Mouse (Mus musculus) urinary bladder, postnatal 4 days (tissue): Measurements from ENCODE around the gene Traf3ip3.
A peak's percentile ranks its signal among the peaks of the same experiment; 100 is the strongest.

ENCODE experiments used
- DNase-seq, 2 experiments: peaks; one replicate each; pipeline ENCODE4 v3.0.0; 2021 to 2022; ENCODE audit warnings: low spot score in 2 of 2

Traf3ip3 gene

DNA sequence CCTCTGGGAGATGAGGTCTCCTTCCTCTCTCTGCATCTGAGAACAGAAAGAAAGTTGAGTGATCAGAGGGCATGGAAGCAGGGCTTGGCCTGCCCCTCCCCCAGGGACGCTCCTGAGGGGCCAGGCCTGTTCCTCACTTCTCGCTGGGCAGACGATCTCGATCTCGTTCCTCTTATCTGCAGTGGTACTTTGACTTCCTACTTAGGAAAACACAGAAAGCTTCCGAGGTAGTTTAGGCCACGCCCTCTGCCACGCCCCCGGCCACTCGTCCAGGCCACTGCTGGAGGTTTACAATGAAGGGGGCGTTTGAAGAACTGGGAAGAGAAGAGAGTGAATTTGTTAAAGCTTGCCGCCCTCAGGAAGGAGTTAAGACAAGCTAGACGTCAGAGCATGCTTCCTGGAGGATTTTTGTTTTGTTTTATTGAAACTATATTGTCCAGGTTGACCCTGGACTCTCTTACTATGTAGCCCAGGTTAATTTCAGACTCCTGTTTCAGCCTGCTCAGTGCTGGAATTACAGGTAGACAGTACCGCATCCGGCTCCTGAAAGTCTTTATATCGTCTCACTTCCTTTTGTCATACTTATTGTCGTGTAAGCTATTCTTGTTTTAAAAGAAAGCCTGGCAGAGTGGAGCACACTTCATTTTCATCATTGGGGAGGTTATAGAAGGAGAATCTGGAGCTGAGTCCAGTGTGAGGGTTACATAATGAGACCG lies 41.0 kb downstream of the Traf3ip3 start:
- DNase-seq: peak in 1 of 2 experiments; percentile 44

DNA sequence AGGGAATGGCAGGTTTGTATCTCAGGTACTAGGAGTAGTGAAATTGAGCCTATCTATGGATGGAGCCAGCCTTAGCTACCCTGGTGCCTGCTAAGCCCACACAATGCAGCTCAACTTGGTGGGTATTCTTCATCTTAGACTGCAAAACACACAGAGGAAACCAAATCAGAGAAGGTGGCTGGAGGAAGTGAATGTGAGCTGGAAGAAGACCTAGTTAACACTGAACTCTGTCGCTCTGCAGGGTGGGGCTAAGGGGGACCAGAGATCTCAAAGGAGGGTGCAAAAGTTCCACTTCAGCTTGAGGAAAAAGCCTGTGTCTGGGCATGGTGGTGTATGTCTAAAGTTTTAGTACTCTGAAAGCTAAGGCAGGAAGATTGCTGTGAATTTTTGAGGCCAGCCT lies 41.9 kb downstream of the Traf3ip3 start:
- no peak for DNase-seq

DNA sequence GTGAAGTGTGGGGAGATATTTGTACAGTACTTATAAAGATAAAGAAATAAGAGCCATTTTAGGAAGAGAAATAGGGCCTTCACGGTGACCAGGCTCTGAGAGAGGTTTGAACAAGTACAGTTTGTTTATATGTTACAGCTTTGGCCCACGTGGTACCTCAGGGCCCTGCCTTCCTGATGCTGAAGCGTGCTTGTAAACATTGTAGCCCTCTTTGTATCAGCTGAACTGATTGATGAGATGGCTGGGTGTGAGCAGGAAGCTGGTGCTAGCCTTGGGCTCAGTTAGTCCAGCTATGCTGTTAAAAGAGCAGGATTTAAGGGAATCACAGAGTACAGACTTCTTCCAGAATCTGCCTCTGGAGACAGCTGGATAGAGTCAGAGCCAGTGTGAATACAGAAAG lies 42.3 kb downstream of the Traf3ip3 start:
- DNase-seq: no peak

DNA sequence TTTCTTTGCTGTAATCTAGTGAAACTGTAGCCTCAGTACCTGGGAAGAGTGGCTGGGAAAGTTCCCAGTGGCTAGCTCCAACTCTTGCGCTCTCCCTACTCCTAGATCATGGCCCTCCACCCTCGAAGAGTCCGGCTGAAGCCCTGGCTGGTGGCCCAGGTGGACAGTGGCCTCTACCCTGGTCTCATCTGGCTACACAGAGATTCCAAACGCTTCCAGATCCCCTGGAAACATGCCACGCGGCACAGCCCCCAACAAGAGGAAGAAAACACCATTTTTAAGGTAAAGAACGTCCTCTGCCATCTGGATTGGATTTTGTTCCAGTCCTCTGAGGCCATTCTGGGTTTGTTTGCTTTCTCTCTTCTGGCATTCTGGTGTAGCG lies 44.4 kb downstream of the Traf3ip3 start:
- DNase-seq: no peak

DNA sequence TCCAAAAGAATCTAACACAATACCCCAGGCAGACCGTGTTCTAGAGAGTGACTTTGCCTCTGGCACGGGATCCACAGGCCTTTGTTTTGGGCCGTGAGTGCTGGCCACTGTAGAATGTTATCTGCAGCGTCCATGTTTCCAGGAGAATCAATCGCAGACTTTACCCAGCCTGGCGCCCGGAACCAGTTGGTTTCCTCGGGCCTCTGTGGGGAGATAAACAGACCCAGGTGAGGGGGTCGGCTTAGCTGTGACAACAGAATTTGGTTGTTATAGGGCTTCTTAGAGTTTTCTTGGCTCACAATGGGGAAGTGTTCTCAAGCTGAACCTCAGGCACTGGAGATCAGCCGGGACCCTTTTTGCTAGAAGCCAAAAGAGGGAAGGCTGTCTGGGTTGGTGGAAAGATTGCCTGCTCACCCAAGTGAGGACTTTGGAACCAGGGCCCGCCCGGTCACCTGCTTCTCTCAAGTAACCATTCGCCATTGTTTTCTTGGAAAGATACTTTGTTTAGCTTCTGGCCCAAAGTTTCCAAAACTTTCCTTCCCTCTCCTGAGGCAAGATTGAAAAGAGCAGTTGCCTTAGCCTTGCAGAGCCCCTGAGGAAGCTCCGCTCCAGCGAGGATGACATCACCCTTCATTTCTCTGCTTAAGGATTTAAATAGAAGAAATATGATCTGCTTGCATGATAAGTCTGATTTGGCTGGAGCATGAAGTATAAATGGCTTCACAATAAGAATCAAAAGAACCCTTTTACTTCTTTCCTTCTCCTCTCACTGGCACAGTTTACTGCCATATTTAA lies 45.0 kb downstream of the Traf3ip3 start:
- no peak for DNase-seq

DNA sequence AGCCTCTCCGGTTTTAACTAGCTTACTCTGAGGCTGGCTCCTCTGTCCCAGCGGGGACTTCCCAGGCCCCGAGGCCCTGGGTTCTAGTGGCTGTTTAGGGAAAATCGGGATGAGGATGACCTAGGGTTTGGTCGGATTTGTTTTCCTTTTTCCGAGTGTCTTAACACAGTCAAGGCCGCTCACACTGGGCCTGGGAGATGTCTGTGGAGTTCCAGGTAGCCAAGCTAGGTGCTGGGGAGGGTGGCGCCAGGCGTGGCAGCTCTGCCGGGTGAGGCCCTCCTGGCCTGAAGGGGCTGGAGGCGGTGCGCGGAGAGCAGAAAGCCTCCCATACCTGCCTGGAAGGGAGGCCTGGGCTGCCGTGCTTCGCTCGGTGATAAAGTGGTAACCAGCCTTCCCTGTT lies 47.9 kb downstream of the Traf3ip3 start:
- no peak for DNase-seq

DNA sequence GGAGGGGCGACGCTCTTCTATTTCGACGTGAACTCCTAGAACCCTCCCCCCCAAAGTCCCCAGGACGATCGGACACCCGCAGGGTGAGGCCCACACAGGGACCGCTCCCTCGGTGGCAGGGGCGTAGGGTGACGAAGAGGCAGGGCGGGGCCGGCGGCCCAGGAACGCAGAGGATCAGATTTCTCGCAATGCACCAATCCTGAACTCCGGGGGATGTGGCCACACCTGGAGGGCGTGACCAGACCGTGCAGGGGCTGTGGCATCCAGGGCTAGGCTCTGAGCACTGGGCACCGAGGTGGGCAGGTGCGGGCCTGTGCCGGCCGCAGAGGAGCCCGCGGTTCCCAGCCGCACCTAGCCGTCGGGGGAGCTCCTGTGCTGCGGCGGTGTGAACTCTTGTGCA lies 48.6 kb downstream of the Traf3ip3 start, which contains the start of gene Irf6:
Gene Irf6, plus strand, starts transcription at position 240 of the 400 bp plus-strand sequence.
- DNase-seq: peak; percentile 69 to 74

DNA sequence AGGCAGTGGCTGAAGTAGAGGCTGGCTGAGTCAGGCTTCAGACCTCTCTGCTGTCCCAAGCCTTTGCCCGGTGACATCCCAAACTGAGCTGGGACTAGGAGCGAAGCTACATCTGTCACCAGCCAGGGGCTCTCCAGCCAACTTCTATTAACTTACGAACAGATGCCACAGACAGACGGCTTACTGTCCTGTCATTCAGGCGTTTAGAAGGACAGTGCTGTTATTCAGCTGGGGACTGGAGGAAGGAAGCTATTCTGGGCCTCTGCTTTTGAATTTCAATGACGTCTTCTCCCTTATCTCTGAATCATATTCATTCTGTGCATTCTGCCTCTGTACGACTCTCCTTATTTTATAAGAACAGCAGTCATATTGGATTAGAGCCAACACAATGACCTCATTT lies 50.4 kb downstream of the Traf3ip3 start:
- no peak for DNase-seq

DNA sequence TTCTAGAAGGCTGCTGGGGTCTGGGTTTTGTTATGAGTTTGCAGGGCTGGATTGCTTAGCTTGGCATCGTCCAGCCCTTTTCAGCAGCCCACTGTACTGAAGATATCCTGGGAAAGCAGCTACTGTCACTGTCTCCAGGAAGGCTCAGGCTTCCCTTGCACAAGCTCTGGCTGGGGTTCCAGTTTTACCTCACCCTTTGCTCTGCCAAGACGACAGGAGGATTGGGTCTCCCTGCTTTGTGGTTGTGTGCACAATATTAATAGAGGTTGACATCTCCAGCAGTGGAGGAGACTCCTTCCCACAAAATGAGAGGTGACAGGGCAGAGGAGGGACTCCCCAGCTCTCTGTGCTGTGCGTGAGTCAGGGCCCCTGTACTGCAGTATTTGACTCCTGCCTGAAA lies 52.3 kb downstream of the Traf3ip3 start:
- no peak for DNase-seq

DNA sequence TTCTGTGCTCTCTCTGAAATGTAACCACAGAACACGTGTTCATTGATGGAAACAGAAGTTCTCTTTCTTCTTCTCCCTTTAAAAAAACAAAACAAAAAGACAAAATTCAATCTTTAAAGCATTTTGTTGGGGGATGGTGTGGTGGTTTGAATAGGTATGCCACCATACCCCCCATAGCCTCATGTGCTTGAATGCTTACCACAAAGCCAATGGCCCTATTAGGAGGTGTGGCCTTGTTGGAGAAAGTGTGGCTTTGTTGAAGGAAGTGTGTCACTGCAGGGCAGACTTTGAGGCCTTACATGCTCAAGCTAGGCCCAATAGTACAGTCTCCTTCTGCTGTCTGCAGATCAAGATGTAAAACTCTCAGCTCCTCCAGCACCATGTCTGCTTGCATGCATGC lies 55.1 kb downstream of the Traf3ip3 start:
- no peak for DNase-seq

DNA sequence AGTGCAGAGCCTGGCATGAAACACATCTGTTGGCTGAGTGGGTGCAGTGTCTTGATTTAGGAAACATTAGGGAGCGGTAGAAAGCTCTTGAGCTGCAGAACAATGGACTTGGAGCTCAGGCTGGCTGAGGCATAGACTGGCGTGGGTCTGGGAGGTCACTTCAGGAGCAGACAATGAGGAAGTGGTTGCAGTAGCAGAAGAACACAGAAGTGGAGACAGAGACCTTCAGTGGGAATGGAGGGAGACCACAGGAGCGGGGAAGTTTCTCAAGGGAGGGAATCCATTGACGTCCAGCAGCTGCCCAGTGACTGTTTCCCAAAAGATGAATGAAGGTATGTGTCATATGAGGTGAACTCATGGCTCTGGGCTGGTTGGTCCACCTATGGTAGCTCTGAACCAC lies 56.4 kb downstream of the Traf3ip3 start:
- no peak for DNase-seq

DNA sequence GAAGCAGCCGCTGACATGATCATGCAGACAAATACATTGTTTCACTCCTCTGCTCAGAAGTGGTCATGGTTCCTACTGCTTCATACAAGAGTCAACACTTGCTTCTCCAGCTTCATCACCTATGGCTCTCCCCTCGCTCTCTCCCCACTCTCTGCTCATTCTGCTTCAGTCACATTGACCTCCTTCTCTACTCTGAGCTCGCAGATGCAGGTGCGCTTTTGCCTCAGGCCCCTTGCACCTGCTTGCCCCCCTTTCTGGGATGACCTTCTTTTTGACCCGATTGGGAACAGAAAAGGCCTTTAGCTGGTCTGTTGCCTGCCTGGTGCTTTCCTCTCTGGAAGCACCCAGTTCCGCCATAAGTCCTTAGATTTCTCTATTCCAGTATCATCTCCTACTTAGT lies 57.0 kb downstream of the Traf3ip3 start:
- DNase-seq: no peak

DNA sequence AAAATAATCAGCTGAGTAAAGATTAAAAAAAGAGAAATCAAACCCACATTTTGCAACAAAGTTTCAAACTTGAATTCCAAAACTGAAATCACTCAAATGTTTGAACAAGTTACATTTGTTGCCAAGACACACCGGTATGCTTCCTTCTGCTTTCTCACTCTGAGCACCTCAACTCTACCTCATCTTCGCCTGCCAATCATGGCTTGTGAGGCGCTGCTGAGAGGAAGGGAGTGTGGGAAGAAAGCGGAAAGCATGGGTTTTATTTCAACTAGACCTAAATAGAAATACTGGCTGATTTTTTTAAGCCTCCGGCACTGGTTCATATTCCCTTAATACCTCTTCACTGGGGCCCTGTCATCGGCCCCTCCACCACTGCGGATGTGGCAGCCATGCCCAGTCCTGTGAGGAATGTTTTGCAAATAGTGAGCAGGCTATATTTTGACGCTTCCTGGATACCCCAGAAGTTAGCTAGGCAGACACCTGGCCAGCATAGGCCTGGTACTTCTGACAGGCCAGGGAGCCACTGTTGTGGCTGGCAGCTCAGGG lies 58.9 kb downstream of the Traf3ip3 start:
- DNase-seq: no peak

DNA sequence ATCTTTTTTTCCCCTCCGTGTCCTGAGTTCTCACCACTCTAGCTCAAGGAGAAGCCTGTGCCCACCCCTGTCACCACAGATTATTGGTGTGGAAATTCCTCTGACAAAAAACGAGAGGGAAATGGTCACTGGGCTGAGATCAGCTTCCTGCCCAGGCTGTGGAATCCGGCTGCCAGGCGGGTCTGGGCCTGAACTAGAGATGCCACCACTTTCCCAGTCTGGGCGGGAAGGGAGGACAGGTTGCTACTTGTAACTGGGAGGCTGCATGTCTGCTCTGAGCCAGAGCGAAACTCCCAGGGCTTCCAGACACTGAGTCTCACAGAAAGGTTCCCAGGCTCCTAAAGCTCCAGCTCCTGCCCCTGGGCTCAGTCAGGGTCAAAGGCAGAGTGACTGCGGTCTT lies 60.4 kb downstream of the Traf3ip3 start:
- peak in 1 of 2 experiments; percentile 64 for DNase-seq

DNA sequence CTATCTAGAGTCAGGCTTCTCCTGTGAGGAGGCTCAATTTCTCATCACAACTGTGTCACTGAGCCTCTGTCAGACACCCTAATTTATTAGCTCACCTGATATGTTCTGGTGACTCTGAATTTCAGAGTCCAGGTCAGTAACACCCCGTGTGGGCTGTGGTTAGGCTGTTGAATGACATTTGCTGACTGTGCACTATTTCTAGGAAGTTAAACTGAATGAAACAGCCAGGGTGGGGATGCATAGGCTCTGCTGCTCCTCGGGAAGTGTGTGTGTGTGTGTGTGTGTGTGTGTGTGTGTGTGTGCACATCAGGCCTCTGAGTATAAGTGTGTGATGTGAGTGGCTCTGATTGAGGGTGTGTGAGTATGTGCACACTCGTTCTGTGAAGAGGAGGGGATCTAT lies 62.8 kb downstream of the Traf3ip3 start:
- DNase-seq: no peak

DNA sequence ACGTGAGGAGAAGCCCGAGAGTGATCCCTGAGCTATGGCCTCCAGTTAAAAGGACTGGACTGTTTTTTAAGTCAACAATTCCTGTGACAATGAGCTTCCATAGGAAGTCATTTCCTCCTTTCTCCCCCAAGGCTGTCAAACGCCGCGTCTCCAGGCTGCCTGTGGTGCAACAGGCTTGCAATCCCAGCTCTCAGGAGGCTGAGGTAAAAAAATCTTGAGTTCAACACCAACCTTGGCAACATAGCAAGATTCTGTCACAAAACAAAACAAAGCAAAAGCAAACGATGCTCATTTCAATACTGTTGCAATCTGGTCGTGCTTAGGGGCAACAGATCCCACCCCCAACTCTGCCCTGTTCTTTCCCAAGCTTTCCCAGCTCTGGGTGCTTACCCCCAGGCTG lies 63.4 kb downstream of the Traf3ip3 start:
- no peak for DNase-seq

DNA sequence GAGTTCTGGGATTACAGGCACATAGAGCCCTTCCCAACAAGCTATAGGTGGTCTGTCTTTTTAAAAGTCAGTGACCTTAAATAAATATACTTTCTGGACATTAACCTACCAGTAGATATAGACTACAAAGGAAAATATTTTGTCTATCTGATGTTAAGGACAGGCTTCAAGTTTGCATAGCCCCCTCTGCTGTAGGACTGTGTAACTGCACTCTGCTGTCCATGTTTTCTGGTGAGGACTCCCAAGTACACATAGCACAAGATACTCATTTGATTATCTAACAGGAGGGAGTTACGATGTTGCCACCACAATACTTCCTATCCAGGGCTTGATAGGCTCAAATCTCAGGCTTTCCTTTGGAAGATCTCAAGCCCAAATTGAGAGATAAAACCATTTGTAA lies 67.8 kb downstream of the Traf3ip3 start:
- DNase-seq: no peak

DNA sequence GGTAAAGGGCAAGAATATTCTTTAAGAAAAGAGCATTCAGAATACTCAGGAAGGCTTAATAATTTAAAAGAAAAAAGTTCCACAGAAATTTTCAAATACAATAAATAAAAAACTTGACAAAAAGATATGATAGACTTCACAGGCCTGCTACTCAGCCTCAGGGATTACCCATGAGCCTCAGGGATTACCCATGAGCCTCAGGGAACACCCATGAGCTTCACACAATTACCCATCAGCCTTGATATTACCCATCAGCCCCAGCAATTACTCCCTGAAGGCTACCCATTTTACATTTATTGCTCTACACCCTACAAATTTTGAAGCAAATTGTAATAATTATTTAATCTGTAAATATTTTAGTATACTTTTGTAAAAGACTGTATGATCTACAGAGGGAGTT lies 69.1 kb downstream of the Traf3ip3 start:
- DNase-seq: no peak

DNA sequence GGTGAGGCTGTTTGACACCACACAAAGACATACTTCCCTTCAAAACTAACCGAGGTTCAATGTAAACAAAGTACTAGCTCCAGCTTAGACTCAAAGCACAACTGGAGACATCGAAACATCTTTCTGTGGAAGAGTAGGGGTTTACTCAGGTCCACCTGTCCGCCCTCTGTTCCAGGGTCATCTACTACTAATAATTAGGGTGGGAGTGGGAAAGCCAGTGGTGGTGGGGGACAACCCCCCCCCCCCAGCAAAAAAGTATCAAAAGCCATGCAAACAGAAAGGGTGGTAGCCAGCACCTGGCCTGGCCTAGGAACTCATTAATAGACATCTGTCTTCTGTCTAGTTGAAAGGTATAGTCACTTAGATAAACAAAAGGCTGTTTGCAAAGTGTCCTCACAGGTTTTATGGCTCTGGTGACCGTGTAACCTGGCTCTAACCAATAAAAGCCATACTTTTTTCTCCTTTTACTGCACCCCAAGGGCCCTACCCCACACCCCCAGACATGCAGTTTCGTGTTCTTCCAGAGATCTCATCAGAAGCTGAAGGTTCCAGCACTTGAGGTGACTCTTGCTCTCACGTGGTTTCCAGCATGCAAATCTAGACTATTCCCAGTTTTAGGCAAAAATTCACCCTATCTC lies 70.1 kb downstream of the Traf3ip3 start:
- DNase-seq: no peak

DNA sequence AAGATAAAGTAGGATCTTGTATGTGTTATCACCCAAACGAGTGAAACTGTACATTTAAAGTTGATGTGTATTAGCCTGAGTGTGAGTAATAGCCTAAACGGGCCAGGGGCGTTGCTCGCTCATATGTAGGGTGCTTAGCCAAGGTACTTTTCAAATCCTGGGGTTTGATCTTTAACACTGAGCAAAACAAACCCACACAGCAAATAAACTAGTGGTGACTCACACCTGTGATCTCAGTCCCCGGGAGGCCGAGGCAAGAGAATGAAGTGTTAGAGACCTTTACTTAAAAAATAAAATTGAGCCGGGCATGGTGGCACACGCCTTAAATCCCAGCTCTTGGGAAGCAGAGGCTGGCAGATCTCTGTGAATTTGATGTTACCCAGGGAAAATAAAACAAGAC lies 70.7 kb downstream of the Traf3ip3 start:
- DNase-seq: no peak

DNA sequence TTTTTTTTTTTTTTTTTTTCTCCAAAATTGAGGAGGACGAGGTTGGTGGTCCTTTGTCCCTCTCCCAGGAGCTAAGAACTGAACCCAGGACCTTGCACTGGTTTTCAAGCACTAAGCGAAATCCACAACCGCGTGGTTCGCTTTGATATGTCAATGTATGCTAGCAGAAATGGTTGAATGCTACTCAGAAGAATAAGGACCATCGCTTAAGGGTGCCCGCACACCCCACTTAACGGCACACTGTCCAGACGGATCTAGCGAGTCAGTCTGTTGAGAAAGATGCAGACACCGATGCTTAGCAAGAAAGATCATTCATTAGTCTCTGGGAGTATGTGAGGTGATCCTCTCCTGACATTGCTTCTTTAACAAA lies 71.1 kb downstream of the Traf3ip3 start:
- no peak for DNase-seq

DNA sequence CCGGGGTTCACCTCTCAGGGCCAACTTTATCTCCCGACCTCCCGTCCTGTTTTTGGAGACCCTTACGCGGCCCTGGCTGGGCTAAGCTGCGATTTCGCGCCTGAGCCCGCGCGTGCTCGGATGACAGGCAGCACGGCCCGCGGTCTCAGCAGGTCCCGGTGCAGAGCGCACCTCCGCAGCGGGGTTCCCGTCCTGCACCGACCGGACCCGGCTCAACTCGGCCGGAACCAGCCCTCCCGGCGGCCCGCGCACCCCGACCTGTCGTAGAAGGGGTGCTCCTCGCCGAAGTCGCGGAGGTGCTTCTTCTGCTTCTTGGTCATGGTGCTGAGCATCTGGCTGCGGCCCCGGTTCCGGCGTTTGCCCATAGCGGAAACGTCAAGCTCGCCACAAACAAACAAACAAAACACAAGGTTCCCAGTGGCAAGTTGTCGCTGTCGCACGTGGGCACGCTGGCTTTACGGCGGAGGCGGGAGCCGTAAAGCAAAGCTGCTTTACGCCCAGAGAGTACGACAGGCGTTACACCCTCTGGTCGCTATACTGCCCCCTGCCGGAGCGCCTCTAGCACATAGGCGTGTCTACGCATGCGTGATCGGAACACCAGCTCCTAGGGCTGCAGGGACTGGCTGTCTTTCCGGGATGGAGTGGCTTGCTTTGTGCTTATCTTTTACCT lies 71.6 kb downstream of the Traf3ip3 start, which contains the start of gene Diexf:
Gene Diexf, minus strand, starts transcription at position 487 of the 670 bp plus-strand sequence.
- peak; percentile 93 to 98 for DNase-seq
